Mouse (Mus musculus) ES-Bruce4 (cell line): ENCODE results near the gene Aif1l.

Source experiments
- CTCF ChIP-seq: IDR thresholded peaks from one replicate; pipeline ENCODE4 v1.8.1; 2011; ENCODE audit warnings: low read depth, low read length
- POLR2A ChIP-seq: IDR thresholded peaks from one replicate; pipeline ENCODE4 v1.8.1; 2011; ENCODE audit warnings: low read length; ENCODE audit not compliant: insufficient read depth

GRCm38 (mm10) chr2:31963491-31963890, 13.6 kb downstream of the Aif1l start:
- TF ChIP-seq CTCF (no peak), POLR2A (no peak)
